Mouse (Mus musculus): Measurements from ENCODE around the gene Cdk19. TPM values are rescaled to one million over a fixed set of nuclear protein-coding genes. Genes with fewer than 3 reads are reported as not detected.

The Cdk19 gene
- polyA plus RNA-seq, 1 experiment = 41.0 TPM

GRCm38 (mm10) chr10:40444586-40444985 is 105.2 kb downstream of the Cdk19 start:
- Histone ChIP-seq H3K27ac (ENCODE audit: insufficient read depth, low read length) (peak overlapping the region; percentile 82), H3K4me1 (ENCODE audit: control insufficient read depth, insufficient read depth, low read length) (peaks cover 16% of the 10 kb centered on the region), H3K4me3 (ENCODE audit: insufficient read depth, low read length) (no peak overlapping the region)
- TF ChIP-seq POLR2A (IDR thresholded peaks at IDR 0.05; ENCODE audit: extremely low read depth, insufficient read depth, low read length) (no peak), CTCF (IDR thresholded peaks at IDR 0.05; ENCODE audit: extremely low read depth, insufficient read depth, low read length) (no peak)

- peak overlapping the region; percentile 23; the same call in 1 of the 2 replicates for H3K27ac ChIP-seq (ENCODE audit: insufficient read depth, low read length)
- TF ChIP-seq POLR2A (IDR thresholded peaks at IDR 0.05; ENCODE audit: extremely low read depth, insufficient read depth, low read length) = no peak
- no peak for TF ChIP-seq CTCF (IDR thresholded peaks at IDR 0.05; ENCODE audit: extremely low read depth, insufficient read depth, low read length)
- H3K4me1 ChIP-seq (ENCODE audit: control insufficient read depth, insufficient read depth, low read length) = peaks cover 16% of the 10 kb centered on the region
- no peak overlapping the region for H3K4me3 ChIP-seq (ENCODE audit: insufficient read depth, low read length)
Measured at GRCm38 (mm10) chr10:40446088-40446604, 106.8 kb downstream of the Cdk19 start.

DNA sequence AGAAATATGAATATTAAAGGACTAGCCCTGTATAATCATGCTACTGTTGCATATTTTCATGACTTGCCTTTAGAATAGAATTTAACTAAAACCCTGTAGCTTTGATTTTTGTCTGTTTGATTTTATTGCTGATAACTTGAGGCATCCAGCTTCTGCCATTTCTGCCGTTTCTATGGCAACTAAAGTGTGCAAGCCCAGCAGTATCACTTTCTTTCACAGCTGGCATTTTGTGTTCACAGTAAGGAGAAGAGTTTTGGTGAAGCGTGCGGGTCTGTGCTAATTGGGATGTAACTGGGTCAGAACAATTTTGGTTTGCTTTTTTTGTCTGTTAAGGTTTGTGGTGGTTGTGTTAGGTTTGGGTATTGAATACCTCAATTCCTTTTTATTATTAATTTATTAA is 107.3 kb downstream of the Cdk19 start:
- Histone ChIP-seq H3K4me3 (ENCODE audit: insufficient read depth, low read length) (no peak overlapping the region), H3K27ac (ENCODE audit: insufficient read depth, low read length) (peak overlapping the region; percentile 96), H3K4me1 (ENCODE audit: control insufficient read depth, insufficient read depth, low read length) (peaks cover 16% of the 10 kb centered on the region)
- TF ChIP-seq CTCF (IDR thresholded peaks at IDR 0.05; ENCODE audit: extremely low read depth, insufficient read depth, low read length) = no peak
- no peak for TF ChIP-seq POLR2A (IDR thresholded peaks at IDR 0.05; ENCODE audit: extremely low read depth, insufficient read depth, low read length)

DNA sequence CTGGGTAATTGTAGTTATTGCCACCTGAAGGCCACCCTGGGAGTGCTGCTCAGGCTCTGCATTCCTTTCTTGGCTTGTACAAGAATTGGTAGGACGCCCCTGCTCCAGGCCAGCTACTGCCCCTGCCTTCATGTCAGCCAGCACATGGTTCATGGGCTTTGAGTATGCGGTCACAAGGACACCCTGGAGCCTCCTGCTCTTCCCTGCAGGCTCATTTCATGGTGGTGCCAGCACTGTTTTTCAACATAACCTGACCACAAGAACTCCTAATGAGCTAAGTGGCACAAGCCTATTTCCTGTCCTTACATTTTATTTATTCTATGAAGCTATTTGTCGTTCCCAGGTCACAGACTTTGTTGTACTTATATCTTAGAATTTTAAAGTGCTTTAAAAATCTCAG is 107.9 kb downstream of the Cdk19 start:
- TF ChIP-seq POLR2A (IDR thresholded peaks at IDR 0.05; ENCODE audit: extremely low read depth, insufficient read depth, low read length) (no peak), CTCF (IDR thresholded peaks at IDR 0.05; ENCODE audit: extremely low read depth, insufficient read depth, low read length) (no peak)
- H3K27ac ChIP-seq (ENCODE audit: insufficient read depth, low read length) = peak overlapping the region; percentile 63
- peaks cover 16% of the 10 kb centered on the region for H3K4me1 ChIP-seq (ENCODE audit: control insufficient read depth, insufficient read depth, low read length)
- no peak overlapping the region for H3K4me3 ChIP-seq (ENCODE audit: insufficient read depth, low read length)

DNA sequence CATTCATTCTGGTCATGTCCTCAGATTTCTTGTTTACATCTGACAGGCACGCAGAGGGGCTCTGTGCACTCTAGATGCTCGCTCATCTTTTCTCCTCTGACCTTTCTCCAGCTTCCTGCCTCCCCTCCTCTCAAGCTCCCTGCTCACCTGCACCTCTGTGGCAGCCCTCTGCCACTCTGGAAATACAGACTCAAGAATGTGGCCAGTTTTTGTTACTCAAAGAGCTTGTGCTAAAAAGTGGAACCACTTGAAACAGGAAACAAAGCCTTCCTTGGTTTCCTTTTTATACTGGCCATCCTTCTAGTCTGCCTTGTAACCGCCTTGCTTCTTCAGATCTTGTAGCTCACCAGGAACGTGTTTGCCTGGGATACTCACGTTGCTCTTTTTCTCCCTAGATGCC is 108.6 kb downstream of the Cdk19 start:
- Histone ChIP-seq H3K27ac (ENCODE audit: insufficient read depth, low read length) (peak overlapping the region; percentile 87), H3K4me3 (ENCODE audit: insufficient read depth, low read length) (no peak overlapping the region), H3K4me1 (ENCODE audit: control insufficient read depth, insufficient read depth, low read length) (peaks cover 16% of the 10 kb centered on the region)
- TF ChIP-seq POLR2A (IDR thresholded peaks at IDR 0.05; ENCODE audit: extremely low read depth, insufficient read depth, low read length) = no peak
- TF ChIP-seq CTCF (IDR thresholded peaks at IDR 0.05; ENCODE audit: extremely low read depth, insufficient read depth, low read length) = no peak

GRCm38 (mm10) chr10:40448444-40448843 is 109.1 kb downstream of the Cdk19 start:
- TF ChIP-seq CTCF (IDR thresholded peaks at IDR 0.05; ENCODE audit: extremely low read depth, insufficient read depth, low read length) (no peak), POLR2A (IDR thresholded peaks at IDR 0.05; ENCODE audit: extremely low read depth, insufficient read depth, low read length) (no peak)
- H3K27ac ChIP-seq (ENCODE audit: insufficient read depth, low read length) = peak overlapping the region; percentile 87
- H3K4me1 ChIP-seq (ENCODE audit: control insufficient read depth, insufficient read depth, low read length) = peaks cover 16% of the 10 kb centered on the region
- no peak overlapping the region for H3K4me3 ChIP-seq (ENCODE audit: insufficient read depth, low read length)

DNA sequence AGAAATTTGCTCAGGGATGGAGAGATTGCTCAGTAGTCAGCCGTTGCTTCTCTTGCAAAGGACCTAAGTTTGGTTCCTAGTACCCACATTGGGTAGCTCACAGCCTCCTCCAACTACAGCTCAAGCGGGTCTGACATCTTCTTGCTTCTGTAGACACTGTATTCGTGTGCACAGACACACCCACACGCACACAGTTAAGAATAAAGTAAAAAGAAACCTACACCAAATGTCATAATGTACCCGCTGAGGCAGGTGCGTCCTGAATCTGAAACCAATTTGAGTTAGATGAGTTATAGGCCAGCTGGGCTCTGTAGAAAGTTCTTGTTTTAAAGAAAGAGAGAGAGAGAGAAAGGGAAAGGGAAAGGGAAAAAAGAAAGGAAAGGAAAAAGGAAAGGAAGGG is 110.2 kb downstream of the Cdk19 start:
- H3K27ac ChIP-seq (ENCODE audit: insufficient read depth, low read length) = 0 out of 2 replicates have a peak overlapping the region, but pooled peaks have one; percentile 12
- H3K4me1 ChIP-seq (ENCODE audit: control insufficient read depth, insufficient read depth, low read length) = peaks cover 16% of the 10 kb centered on the region
- TF ChIP-seq POLR2A (IDR thresholded peaks at IDR 0.05; ENCODE audit: extremely low read depth, insufficient read depth, low read length) = no peak
- TF ChIP-seq CTCF (IDR thresholded peaks at IDR 0.05; ENCODE audit: extremely low read depth, insufficient read depth, low read length) = no peak
- H3K4me3 ChIP-seq (ENCODE audit: insufficient read depth, low read length) = no peak overlapping the region

GRCm38 (mm10) chr10:40450171-40450570 is 110.8 kb downstream of the Cdk19 start:
- TF ChIP-seq CTCF (IDR thresholded peaks at IDR 0.05; ENCODE audit: extremely low read depth, insufficient read depth, low read length) (no peak), POLR2A (IDR thresholded peaks at IDR 0.05; ENCODE audit: extremely low read depth, insufficient read depth, low read length) (no peak)
- Histone ChIP-seq H3K4me1 (ENCODE audit: control insufficient read depth, insufficient read depth, low read length) (peaks cover 16% of the 10 kb centered on the region), H3K27ac (ENCODE audit: insufficient read depth, low read length) (no peak overlapping the region), H3K4me3 (ENCODE audit: insufficient read depth, low read length) (no peak overlapping the region)

- H3K4me1 ChIP-seq (ENCODE audit: control insufficient read depth, insufficient read depth, low read length) = no peaks in the 10 kb centered on the region
- H3K4me3 ChIP-seq (ENCODE audit: insufficient read depth, low read length) = no peak overlapping the region
- TF ChIP-seq CTCF (IDR thresholded peaks at IDR 0.05; ENCODE audit: extremely low read depth, insufficient read depth, low read length) = no peak
- TF ChIP-seq POLR2A (IDR thresholded peaks at IDR 0.05; ENCODE audit: extremely low read depth, insufficient read depth, low read length) = no peak
- H3K27ac ChIP-seq (ENCODE audit: insufficient read depth, low read length) = no peak overlapping the region
Measured at GRCm38 (mm10) chr10:40457116-40457515, 117.8 kb downstream of the Cdk19 start.

DNA sequence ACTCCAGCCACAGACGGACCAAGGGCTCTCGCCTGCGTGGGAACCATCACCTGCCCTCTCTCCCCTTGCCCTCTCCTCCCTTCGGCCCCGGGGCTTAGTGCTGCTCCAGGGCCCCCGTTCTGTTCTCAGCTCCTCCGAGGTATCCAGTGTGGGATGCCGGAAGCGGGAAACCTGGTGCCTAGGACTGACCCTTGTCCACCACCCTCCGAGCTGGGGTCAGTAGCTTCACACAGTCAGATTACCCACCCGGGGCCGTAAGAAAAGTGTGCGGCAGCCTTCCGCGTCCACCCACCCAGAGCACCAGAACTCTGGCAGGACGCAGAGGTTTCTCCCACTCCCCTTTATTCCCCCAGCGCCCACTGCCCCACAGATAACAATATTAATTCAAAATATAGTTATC is 119.8 kb downstream of the Cdk19 start:
- no peaks in the 10 kb centered on the region for H3K4me1 ChIP-seq (ENCODE audit: control insufficient read depth, insufficient read depth, low read length)
- no peak overlapping the region for H3K4me3 ChIP-seq (ENCODE audit: insufficient read depth, low read length)
- TF ChIP-seq CTCF (IDR thresholded peaks at IDR 0.05; ENCODE audit: extremely low read depth, insufficient read depth, low read length) = no peak
- TF ChIP-seq POLR2A (IDR thresholded peaks at IDR 0.05; ENCODE audit: extremely low read depth, insufficient read depth, low read length) = no peak
- no peak overlapping the region for H3K27ac ChIP-seq (ENCODE audit: insufficient read depth, low read length)
